Mouse (Mus musculus) heart, adult 18-20 months (tissue): ENCODE data around the gene Cysrt1. TPM values are rescaled to one million over a fixed set of nuclear protein-coding genes. Genes with fewer than 3 reads are reported as not detected.
"Not testable (repeated sequence)": the region's sequence is repeated elsewhere in the genome, so short reads cannot be mapped to it uniquely, and the experiment has no call there.

ENCODE experiments used
- DNase-seq, 2 experiments: peaks; one replicate each; pipeline ENCODE4 v3.0.0; 2021 to 2022; ENCODE audit warnings: mixed read lengths in 1 of 2
- total RNA-seq, 2 experiments: library from RNA; stranded (reverse); gene quantifications; 2 replicates each; pipeline ENCODE4 v1.2.3; 2021

The Cysrt1 gene
- total RNA-seq, 2 experiments from 2014 or later, result not detected

DNA sequence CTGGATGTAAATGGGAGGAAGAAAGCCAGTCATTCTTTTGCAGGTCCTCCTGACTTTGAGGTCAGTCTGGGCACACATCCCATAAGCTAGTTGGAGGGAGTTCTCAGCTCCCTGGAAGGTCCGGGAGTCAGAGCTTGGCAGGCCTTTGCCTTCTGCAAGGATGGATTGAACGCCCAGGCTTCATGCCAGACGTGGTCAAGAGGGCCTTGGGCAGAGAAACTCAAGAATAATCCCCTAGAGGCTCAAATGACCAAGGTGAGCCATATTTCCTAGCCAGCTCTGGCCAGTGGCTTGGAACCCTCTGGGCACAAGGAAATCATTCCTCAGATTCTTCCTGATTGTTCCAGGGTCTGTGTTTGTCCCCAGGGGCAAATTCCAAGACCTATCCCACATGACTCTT is 22.6 kb upstream of the Cysrt1 start:
- no peak for DNase-seq

DNA sequence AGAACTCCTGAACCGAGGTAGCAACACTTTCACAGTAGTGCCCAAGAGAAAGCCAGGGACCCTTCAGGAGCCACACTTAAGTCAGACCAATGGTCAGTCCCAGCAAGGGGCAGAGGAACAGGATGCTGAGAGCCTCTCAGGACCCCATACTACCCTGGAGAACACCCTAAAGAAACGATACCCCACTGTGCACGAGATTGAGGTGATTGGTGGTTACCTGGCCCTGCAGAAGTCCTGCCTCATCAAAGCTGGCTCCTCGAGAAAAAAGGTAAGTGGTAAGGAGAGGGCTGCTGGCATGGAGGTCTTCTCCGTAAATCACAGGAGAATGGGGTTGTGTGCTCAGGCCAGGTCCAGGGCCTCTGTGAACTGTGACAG is 22.0 kb upstream of the Cysrt1 start:
- DNase-seq, result no peak

DNA sequence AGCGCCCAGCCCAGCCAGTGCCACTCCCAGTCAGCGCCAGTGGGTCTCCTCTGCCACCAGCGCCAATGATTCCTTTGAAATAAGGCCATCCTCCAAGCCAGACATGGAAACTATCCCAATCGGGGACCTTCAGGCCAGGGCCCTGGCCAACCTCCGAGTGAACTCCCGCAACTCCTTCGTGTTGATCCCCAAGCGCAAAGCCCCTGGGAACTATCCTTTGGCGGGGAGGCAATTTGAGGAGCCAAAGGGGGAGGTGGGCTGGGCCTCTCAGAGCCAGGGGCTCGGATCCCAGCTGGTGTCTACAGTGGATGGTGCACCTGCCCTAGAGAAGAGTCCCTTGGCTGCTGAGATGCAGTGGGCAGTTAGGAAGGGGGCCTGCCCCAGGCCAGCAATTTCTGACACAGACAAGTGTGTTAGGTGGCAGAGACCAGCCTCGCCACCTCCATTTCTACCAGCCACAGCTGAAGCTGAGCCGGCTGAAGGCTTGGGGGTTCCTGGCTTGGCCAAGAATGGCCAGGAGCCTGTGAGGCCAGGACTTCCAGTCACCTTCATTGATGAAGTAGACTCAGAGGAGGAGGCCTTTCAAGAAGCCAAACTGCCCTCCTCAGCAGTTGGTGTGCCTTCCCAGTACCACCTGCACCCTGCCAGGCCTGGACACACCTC is 21.5 kb upstream of the Cysrt1 start:
- no peak for DNase-seq

- peak; percentile 26 to 35 for DNase-seq
These were observed 20.8 kb upstream of the Cysrt1 start for GRCm38 (mm10) chr2:25262795-25263622.

- DNase-seq, result peak; percentile 94 to 98
These were observed 20.1 kb upstream of the Cysrt1 start, which contains the start of gene Tprn for GRCm38 (mm10) chr2:25262291-25262767. TSS of gene Tprn (plus strand) at chr2:25262618.

DNA sequence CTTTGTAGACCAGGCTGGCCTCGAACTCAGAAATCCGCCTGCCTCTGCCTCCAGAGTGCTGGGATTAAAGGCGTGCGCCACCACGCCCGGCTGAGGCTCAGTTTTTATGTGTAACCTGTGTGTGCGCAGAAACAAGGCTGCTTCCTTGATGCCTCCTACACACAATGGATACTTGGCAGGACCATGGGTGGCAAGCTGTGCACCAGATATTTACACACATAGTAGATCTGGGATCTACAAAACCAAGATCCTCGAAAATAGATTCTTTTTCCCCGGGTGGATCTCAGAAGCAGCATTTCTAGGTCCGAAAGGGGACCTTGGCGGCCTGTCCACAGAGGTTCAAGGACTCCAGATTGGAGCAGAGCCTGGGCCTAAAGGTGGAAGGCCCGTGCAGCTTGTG is 19.6 kb upstream of the Cysrt1 start:
- no peak for DNase-seq

DNA sequence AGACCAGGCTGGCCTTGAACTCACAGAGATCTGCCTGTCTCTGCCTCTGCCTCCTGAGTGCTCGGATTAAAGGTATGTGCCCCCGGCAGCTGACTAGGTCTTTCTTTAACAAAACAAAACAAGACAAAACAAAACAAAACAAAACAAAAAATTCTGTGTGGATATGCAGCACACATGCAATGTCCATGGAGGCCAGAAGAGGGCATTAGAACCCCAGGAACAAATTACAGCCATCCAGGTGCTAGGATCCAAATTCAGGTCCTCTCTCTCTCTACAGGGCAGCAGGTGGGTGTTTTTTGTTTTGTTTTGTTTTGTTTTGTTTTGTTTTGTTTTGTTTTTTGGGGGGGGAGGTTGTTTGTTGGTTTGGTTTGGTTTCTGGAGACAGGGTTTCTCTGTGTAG is 16.6 kb upstream of the Cysrt1 start:
- DNase-seq, result no peak

DNA sequence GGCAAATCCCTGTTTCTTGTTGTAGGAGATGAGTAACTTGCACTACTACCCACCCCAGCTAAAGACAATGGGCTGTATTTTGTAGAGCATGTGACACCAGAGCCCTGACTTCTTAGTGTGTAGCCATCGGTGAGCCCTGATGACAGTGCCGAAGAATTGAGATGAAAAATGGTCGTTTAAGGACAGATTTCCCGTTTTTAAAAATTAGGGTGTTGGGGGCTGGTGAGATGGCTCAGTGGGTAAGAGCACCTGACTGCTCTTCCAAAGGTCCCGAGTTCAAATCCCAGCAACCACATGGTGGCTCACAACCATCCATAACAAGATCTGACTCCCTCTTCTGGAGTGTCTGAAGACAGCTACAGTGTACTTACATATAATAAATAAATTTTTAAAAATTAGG is 15.0 kb upstream of the Cysrt1 start:
- not testable (repeated sequence) for DNase-seq

DNA sequence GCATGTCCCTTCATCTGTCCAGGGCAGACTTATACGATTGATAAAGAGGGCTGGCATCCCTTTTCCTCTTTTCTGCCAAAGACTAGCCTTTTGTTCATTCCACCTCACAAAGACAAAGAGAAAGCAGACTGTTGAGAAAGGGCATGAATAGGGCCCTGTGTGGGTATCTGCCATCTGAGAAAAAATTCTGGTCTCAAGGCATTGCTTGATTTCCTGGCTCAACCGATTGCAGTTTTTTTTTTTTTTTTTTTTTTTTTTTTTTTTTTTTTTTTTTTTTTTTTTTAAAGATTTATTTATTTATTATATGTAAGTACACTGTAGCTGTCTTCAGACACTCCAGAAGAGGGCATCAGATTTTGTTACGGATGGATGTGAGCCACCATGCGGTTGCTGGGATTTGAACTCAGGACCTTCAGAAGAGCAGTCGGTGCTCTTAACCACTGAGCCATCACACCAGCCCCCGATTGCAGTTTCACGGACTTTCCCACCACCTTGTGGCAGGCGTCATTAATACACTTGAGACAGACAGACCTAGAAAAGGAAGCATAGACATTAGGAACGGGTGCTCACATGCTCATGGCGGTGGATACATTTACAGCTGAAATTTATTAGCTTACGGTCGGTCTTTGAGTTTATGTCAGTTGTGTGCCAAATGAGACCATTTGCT is 14.3 kb upstream of the Cysrt1 start:
- peak; percentile 30 to 58 for DNase-seq

- peak; percentile 91 to 95 for DNase-seq
These were observed 13.1 kb upstream of the Cysrt1 start, which contains the start of gene Tmem203 for GRCm38 (mm10) chr2:25255284-25255779. TSS of gene Tmem203 (plus strand) at chr2:25255439.

DNA sequence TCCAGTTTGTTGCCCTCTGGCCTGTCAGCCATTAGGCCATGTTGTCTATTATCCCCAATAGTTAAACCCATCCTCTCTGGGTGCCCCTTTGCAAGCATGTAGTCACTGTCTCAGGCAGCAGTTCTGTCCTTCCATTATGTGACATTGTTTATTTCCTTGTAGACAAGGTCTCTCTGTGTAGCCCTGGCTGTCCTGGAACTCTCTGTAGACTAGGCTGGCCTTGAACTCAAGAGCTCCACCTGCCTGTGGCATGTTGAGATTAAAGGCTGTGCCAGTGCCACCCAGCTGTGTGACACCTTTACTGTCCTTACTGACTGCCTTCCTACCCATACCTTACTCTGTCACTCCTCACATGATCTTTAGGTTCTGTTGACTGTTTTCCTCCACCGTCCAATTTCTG is 10.1 kb upstream of the Cysrt1 start:
- no peak for DNase-seq

- DNase-seq, result no peak
These were observed 4.2 kb upstream of the Cysrt1 start, which contains the start of gene AL732309.1 for GRCm38 (mm10) chr2:25246183-25247072. TSS of gene AL732309.1 (minus strand) at chr2:25246863.

GRCm38 (mm10) chr2:25244144-25244543 is 1.9 kb upstream of the Cysrt1 start:
- DNase-seq, result no peak

DNA sequence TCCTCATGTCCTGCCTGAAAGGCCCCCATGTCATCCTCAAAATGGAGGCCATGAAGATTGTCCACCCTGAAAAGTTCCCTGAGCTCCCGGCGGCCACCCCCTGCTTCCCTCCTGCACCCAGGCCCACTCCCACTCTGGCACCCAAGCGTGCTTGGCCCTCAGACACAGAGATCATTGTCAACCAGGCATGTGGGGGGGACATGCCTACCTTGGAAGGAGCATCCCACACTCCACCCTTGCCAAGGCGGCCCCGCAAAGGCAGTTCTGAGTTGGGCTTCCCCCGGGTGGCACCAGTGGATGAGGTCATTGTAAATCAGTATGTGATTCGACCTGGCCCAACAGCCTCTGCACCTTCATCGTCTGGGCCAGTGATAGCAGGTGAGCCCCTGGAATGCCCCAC is 1.1 kb upstream of the Cysrt1 start:
- no peak for DNase-seq

GRCm38 (mm10) chr2:25241438-25241775 is 845 bp downstream of the Cysrt1 start:
- no peak for DNase-seq

DNA sequence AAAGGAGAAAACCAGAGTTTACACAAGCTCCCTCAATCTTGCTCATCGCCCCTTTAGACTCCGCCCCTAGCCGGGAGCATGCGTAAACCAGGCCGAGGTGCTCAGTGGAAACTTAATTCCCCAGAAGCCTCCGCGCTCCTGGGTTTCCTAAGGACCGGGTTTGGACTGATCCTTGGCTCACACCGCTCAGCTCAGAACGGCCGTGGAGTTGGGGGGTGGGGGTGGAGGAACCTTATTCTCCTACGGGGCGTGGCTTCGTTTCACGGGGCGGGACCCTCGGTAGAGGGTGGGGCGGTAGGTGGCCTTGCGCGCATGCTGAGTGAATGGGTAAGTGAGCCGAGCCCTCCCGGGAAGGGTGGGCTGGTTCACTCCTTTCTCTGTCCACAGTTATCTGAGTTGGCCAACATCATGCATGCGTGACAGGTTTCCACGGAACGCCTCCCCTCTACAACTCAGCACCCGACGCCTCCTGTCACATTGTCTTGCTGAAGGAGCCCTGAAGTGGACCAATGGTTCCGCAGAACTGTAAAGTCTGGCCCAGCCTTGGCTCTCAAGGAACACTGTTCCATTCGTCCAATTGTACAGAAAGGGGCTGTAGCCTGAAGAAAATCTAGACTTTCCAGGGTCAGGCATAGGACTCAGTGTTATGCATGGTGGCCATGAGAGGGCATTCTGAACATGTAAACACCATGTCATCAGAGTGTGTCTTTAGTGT is 1.4 kb downstream of the Cysrt1 start:
- peak; percentile 73 for DNase-seq

DNA sequence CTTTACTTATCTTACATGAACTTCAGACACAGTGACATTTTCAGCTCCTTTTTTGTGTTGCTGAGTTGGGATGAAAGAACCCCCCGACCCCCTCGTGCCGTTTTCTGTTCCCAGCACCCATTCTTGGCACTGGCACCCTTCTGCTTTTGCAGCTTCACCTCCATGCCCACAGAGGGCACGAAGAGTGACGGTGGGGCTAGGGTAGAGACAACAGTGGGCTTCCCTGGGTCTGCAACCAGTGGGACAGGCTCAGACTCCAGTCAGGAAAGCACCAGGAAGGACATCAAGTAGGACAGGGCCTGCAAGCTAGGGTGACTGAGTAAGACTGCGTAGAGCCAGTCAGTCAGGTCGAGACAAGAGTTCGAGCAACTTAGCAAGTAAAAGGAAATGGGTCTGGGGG is 1.9 kb downstream of the Cysrt1 start:
- DNase-seq, result no peak

DNA sequence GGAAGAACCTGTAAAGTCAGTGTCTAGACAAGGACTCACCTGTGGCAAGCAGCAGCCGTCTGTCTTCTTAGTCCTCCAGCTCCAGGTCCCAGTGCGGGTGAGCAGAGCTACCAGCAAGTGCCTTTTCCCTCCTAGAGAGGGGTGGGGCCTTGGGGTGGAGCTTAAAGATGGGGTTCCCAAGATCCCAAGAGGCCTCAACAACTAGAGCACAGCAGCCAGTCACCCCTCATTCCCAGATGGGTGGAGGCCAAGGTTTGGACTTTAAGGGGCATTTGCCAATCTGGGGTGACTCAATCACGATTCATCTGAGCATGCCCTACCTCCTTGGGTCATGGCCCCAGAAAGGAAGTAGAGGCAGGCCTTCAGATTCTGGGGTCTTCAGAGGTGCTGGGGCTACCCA is 2.5 kb downstream of the Cysrt1 start:
- no peak for DNase-seq

DNA sequence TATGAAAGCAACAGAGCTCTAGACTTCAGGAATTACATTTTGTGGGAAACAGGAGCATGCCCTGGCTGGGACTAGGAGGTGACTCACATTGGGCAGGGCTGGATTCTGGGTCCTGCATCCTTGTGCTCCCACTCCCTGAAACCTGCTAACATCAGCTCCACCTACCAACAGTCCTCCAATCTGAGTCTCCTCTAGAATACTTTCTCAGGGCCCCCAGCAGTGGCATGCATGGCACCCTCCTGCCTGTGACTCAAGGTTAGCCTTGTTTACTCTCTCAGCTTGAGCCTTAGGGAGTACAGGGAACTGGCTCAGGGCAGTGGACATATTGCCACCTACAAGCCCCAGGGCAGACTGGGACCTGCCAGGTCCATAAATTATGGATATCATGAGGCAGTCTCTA is 4.1 kb downstream of the Cysrt1 start:
- no peak for DNase-seq

- DNase-seq, result no peak
These were observed 4.7 kb downstream of the Cysrt1 start for GRCm38 (mm10) chr2:25237522-25237921.

- no peak for DNase-seq
These were observed 5.6 kb downstream of the Cysrt1 start, which contains the start of gene Rnf224 for GRCm38 (mm10) chr2:25236614-25237013. TSS of gene Rnf224 (minus strand) at chr2:25236787.
